Mouse (Mus musculus) cortical plate, adult 2 months (tissue): ENCODE measurements at regions not wholly inside any gene's neighbourhood (a gene's known extent, or its start where the extent isn't known, plus 50 kb on each side); places are given as distances from the start of the nearest gene placed in this dataset.
A peak's percentile ranks its signal among the peaks of the same experiment; 100 is the strongest.

Source experiments
- H3K27ac ChIP-seq: fragments of 200-500 bp; 2 replicates; pipeline ENCODE4 v1.5.1; 2012; ENCODE audit warnings: low read length, control low read depth, inconsistent platforms; ENCODE audit not compliant: insufficient read depth
- H3K4me1 ChIP-seq: fragments of 200-500 bp; 2 replicates; pipeline ENCODE4 v1.6.1; 2011; ENCODE audit warnings: low read length; ENCODE audit not compliant: control insufficient read depth, insufficient read depth
- H3K4me3 ChIP-seq: fragments of 200-500 bp; 2 replicates; pipeline ENCODE4 v1.5.1; 2011; ENCODE audit warnings: mild to moderate bottlenecking, low read length, control low read depth; ENCODE audit not compliant: insufficient read depth
- CTCF ChIP-seq: fragments of 200-500 bp; IDR thresholded peaks from 2 replicates; pipeline ENCODE4 v1.5.1; 2011; ENCODE audit warnings: mild to moderate bottlenecking, control low read depth, low read length; ENCODE audit not compliant: insufficient read depth; ENCODE audit errors: extremely low read depth
- POLR2A ChIP-seq: fragments of 200-500 bp; IDR thresholded peaks from 2 replicates; pipeline ENCODE4 v1.6.1; 2011; ENCODE audit warnings: mild to moderate bottlenecking, low read length, control low read depth; ENCODE audit not compliant: insufficient read depth; ENCODE audit errors: extremely low read depth

DNA sequence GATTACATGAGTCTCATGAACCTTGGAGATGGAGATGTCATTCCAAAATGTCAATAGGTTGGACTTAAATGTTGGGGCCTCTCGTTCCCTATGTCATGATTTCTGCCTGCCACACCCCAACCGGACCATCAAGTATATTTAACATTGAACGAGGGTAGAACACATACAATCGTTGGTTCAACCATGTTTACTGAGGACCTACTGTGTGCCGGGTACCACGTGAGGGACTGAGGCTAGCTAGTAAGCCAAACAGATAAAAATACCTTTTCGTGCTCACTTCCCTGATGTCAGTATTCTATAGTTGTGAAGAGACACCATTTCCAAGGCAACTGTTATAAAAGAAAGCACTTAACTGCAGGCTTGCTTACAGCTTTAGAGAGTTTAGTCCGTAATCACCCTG is 70.6 kb upstream of the Tnrc6c start:
- Histone ChIP-seq H3K4me1 (no peaks in the 10 kb centered on the region), H3K4me3 (no peak overlapping the region), H3K27ac (no peak overlapping the region)
- TF ChIP-seq CTCF (no peak), POLR2A (no peak)

DNA sequence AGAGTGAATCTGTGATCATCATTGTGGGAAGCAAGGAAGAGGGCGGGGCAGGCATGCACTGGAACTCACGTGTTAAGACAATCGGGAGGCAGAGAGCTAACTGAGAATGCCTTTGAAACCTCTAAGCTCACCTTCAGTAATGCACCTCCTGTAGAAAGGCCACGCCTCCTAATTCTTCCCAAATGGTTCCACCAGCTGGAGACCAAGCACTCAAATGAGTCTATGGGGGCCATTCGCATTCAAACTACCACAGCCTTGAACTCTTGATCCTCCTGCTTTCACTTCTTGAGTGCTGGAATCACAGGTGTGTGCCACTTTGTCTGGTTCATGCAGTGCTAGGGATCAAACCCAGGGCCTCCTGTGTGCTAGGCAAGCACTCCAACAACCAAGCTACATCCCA is 68.5 kb upstream of the Tnrc6c start:
- TF ChIP-seq CTCF (no peak), POLR2A (no peak)
- Histone ChIP-seq H3K4me3 (no peak overlapping the region), H3K4me1 (no peaks in the 10 kb centered on the region), H3K27ac (no peak overlapping the region)

DNA sequence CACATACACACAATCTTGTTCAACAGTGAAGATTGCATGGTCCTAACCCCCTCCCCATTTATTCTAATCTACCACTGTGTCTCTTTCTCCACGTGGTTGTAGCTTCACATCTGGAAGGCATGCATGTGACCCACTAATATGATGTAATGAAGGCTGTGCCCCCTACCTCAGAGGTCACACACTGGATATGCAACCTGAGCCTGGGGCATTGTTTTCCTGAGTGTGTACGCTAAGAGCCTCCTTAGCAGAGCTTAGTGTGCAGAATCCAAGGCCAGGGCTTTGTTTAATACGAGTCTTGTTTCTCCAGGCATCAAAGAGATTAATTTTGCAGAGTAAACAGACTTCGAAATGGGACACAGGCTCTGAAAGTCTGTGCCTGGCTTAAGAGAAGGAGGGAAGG is 68.0 kb upstream of the Tnrc6c start:
- no peak for TF ChIP-seq CTCF
- no peak for TF ChIP-seq POLR2A
- Histone ChIP-seq H3K27ac (no peak overlapping the region), H3K4me1 (no peaks in the 10 kb centered on the region), H3K4me3 (no peak overlapping the region)

DNA sequence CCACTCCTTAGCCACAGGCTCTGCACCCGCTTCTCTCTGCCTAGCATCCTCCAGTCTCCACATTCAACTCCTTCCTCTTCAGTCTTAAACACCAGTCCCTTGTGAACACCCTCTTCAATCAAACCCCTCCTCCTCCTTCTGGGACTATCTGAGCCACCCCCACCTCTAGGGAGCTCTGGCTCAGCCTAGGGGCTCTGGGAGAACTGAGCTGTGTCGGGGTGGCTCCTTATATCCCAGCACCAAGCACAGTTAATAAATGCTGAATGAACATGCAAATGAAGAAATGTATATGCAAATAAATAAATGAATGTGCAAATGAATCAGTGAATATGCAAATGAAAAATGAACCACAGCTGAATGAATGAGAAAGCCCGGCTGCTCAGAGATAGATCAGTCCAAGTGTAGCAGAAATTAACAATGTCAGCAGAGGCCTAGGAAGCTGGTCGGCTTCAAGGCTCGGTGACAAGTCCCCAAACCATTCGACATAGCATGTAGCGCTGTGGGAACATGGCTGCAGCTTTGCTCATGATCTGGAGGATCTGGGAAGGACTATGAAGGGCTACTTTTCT is 67.1 kb upstream of the Tnrc6c start:
- Histone ChIP-seq H3K27ac (no peak overlapping the region), H3K4me3 (no peak overlapping the region), H3K4me1 (no peaks in the 10 kb centered on the region)
- TF ChIP-seq POLR2A (no peak), CTCF (no peak)

DNA sequence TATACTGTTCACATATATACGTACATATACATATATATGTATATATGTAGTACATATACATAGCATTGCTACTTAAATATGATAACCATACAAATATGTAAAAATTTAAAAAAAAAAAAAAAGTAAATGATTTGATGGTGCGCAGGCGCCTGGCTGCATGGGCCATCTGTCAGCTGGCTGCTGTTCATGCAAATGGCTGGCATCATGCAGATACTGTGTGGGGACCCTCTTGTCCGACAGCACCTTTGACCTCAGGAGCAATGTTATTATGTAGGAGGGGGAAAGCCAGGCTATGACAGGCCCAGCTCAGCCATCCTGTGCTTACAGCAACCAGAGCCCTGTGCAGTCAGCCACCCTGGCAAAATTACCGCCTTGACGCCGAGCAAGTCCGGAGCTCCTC is 65.1 kb upstream of the Tnrc6c start:
- TF ChIP-seq POLR2A (no peak), CTCF (no peak)
- no peak overlapping the region for H3K27ac ChIP-seq
- no peak overlapping the region for H3K4me3 ChIP-seq
- H3K4me1 ChIP-seq, result no peaks in the 10 kb centered on the region

DNA sequence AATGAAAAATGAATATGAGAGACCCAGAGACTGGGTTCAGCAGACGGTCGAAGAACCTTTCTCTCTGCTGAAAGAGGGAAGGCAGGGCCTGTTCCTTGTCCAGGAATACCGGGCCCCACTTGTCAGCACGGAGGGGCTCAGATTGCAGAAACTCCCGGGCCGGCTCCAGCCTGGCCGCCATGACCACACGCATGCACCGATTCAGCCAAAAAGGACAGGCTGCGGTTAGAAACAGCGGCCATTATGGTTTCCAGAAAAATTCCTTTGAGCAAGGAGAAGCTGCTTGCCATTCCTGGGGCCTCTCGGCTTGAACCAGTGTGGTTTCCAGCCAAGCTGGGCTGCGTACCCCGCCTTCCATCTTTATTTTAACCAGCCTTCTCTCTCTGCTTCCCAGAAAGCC is 64.7 kb upstream of the Tnrc6c start:
- H3K4me1 ChIP-seq, result no peaks in the 10 kb centered on the region
- no peak for TF ChIP-seq POLR2A
- TF ChIP-seq CTCF, result no peak
- H3K27ac ChIP-seq, result no peak overlapping the region
- no peak overlapping the region for H3K4me3 ChIP-seq

DNA sequence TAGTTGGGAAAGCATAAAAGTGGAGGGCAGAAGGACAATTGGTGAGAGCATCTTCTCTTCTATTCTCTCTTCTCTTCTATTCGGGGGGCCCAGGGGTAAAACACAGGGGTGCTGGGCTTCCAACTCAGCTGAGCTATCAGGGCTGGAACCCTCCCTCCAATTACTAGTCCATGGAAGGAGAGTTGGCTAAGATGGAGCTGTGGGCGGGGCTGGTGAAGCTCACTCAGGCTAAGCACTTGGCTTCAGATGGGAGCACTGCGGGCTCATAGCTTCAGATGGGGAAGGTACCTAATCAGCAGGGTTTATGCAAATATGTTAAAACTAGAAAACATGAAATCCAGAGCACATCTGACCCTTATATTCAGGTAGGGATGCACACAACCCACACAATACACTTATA is 61.5 kb upstream of the Tnrc6c start:
- TF ChIP-seq POLR2A (no peak), CTCF (no peak)
- Histone ChIP-seq H3K27ac (no peak overlapping the region), H3K4me1 (peaks cover 3% of the 10 kb centered on the region; the same call in 1 of the 2 replicates), H3K4me3 (no peak overlapping the region)

DNA sequence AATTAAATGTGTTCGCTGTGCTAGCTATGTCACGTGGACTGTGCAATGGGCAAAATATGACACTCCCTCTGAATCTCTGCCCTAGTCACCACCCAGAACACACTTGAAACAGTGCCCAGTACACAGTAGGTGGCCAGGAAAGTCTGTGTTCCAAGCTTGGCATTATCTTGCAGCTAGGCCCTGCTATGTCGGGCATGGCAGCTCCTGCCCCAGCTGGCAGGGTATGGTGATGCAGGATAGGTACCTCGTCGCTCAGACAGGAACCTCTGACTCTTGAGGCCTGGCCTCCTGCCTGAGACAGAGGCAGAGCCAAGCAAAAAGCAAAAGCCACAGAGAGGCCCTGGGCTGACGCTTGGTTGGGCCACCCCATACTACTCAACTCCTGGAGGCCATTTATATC is 57.9 kb upstream of the Tnrc6c start:
- TF ChIP-seq CTCF (no peak), POLR2A (no peak)
- Histone ChIP-seq H3K4me1 (peaks cover 10% of the 10 kb centered on the region), H3K4me3 (no peak overlapping the region), H3K27ac (no peak overlapping the region)

DNA sequence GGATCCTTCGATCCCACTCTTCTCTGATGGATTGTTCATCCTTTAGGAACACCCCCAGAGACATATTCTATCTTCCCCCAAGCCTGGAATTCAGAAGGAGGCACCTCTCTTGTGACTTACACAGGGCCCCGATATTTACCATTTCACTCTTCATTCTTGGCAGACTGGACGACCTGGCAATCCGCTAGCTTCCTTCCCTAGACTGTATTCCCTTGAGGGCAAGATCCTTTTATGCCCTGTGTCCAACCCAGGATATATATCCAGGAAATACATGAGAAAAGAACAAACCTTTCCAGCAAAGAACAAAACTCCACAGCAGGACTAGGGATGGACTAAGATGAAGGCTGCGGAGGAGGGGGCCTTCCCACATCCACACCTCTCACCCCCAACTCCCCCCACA is 56.3 kb upstream of the Tnrc6c start:
- Histone ChIP-seq H3K4me3 (peak overlapping the region; percentile 37; the same call in 1 of the 2 replicates), H3K4me1 (peaks cover 10% of the 10 kb centered on the region), H3K27ac (no peak overlapping the region)
- no peak for TF ChIP-seq POLR2A
- no peak for TF ChIP-seq CTCF

DNA sequence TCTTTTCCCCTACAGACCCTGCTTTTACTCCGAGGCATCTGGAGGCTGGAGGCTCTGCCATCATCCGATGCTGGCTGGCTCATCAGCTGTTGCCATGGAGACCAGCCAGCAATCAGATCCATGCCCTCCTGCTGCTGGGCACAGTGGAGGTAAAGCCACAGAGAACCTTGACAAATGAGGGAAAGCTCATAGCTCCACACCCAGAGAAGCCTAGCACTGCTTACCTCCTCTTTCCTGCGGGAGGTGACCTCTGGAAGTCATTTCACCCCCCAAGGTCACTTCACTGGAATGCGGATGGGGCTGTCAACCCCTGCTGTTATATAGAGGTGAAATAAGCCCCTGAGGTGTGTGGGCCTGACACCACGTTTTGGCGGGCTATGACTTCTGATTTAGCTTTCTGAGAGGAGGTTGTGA is 55.9 kb upstream of the Tnrc6c start:
- peak overlapping the region; percentile 37; the same call in 1 of the 2 replicates for H3K4me3 ChIP-seq
- H3K27ac ChIP-seq, result peak overlapping the region; percentile 31; the same call in 1 of the 2 replicates
- TF ChIP-seq CTCF (no peak), POLR2A (peak; percentile 58)

DNA sequence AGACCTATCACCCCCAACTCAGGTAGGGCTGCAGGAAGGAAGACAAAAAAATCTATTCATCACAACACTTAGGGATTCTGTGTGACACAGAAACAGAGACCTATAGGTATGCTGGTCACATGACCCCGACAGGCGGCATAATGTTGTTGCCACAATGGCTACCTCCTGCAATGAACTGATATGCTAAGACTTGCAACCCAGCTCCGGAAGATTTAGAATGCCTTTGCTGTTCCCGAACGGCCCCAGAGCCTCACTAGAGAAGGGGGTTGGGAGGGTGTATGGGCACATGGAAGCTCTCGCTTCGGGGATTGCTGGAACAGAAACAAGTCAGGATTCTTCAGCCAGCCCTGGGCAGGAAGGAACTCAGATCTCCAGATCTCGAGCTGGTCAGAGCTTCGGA is 55.5 kb upstream of the Tnrc6c start:
- H3K4me3 ChIP-seq, result peak overlapping the region; percentile 37

More for the DNA sequence above, 55.9 kb upstream of the Tnrc6c start:
- H3K4me1 ChIP-seq, result peaks cover 10% of the 10 kb centered on the region

More for the DNA sequence above, 55.5 kb upstream of the Tnrc6c start:
- Histone ChIP-seq H3K4me1 (peaks cover 10% of the 10 kb centered on the region), H3K27ac (peak overlapping the region; percentile 31)
- TF ChIP-seq CTCF (no peak), POLR2A (0 out of 2 replicates have a peak, but pooled peaks have one; percentile 27)
